Mouse (Mus musculus): ENCODE data around the gene Srp54b. TPM values are rescaled to one million over a fixed set of nuclear protein-coding genes. Genes with fewer than 3 reads are reported as not detected.
"Not testable (repeated sequence)": the region's sequence is repeated elsewhere in the genome, so short reads cannot be mapped to it uniquely, and the experiment has no call there.

Srp54b gene
- polyA plus RNA-seq, 1 experiment from 2014 or later, result 50.0 TPM

GRCm38 (mm10) chr12:55189127-55189526 is 34.2 kb downstream of the Srp54b start:
- H3K9me3 ChIP-seq (replicated peaks; ENCODE audit: low read length); H3K36me3 ChIP-seq (ENCODE audit: insufficient read depth, low read length); H3K4me3 ChIP-seq (replicated peaks; ENCODE audit: low read depth, low read length); H3K4me2 ChIP-seq (ENCODE audit: low read length); DNase-seq (ENCODE audit: low spot score); H3K4me1 ChIP-seq (replicated peaks; ENCODE audit: insufficient read depth, low read length); H3K9ac ChIP-seq (ENCODE audit: low read depth, low read length); H3K27ac ChIP-seq; ATAC-seq (replicated peaks; ENCODE audit: low FRiP score, low read depth); H3K27me3 ChIP-seq (ENCODE audit: insufficient read depth, low read length): not testable (repeated sequence)
- WGBS, result no CpG with 5 or more reads among the region's 5 CpGs

- not testable (repeated sequence) for H3K27ac ChIP-seq; H3K4me2 ChIP-seq (ENCODE audit: low read length); DNase-seq (ENCODE audit: low spot score); H3K4me1 ChIP-seq (replicated peaks; ENCODE audit: insufficient read depth, low read length); H3K9me3 ChIP-seq (replicated peaks; ENCODE audit: low read length); H3K4me3 ChIP-seq (replicated peaks; ENCODE audit: low read depth, low read length); H3K27me3 ChIP-seq (ENCODE audit: insufficient read depth, low read length); H3K36me3 ChIP-seq (ENCODE audit: insufficient read depth, low read length); H3K9ac ChIP-seq (ENCODE audit: low read depth, low read length)
- WGBS, result no CpG with 5 or more reads among the region's 40 CpGs
- ATAC-seq (replicated peaks; ENCODE audit: low FRiP score, low read depth), result peak; percentile 97
Measured at GRCm38 (mm10) chr12:55199306-55199705, 44.4 kb downstream of the Srp54b start, which contains the start of gene 1700047I17Rik2. Gene 1700047I17Rik2, plus strand, starts transcription at chr12:55199592.

GRCm38 (mm10) chr12:55199799-55200198 is 44.9 kb downstream of the Srp54b start:
- not testable (repeated sequence) for H3K9ac ChIP-seq (ENCODE audit: low read depth, low read length); H3K4me1 ChIP-seq (replicated peaks; ENCODE audit: insufficient read depth, low read length); H3K27ac ChIP-seq; H3K36me3 ChIP-seq (ENCODE audit: insufficient read depth, low read length); H3K4me2 ChIP-seq (ENCODE audit: low read length); H3K9me3 ChIP-seq (replicated peaks; ENCODE audit: low read length); DNase-seq (ENCODE audit: low spot score); H3K4me3 ChIP-seq (replicated peaks; ENCODE audit: low read depth, low read length); H3K27me3 ChIP-seq (ENCODE audit: insufficient read depth, low read length)
- peak; percentile 34 for ATAC-seq (replicated peaks; ENCODE audit: low FRiP score, low read depth)
- WGBS, result no CpG with 5 or more reads among the region's 18 CpGs

GRCm38 (mm10) chr12:55212944-55213343 is 58.0 kb downstream of the Srp54b start:
- not testable (repeated sequence) for DNase-seq (ENCODE audit: low spot score); H3K27ac ChIP-seq; H3K27me3 ChIP-seq (ENCODE audit: insufficient read depth, low read length); H3K9me3 ChIP-seq (replicated peaks; ENCODE audit: low read length); H3K4me2 ChIP-seq (ENCODE audit: low read length); H3K36me3 ChIP-seq (ENCODE audit: insufficient read depth, low read length); H3K4me3 ChIP-seq (replicated peaks; ENCODE audit: low read depth, low read length); H3K9ac ChIP-seq (ENCODE audit: low read depth, low read length); H3K4me1 ChIP-seq (replicated peaks; ENCODE audit: insufficient read depth, low read length); ATAC-seq (replicated peaks; ENCODE audit: low FRiP score, low read depth)
- no CpG with 5 or more reads among the region's 6 CpGs for WGBS

GRCm38 (mm10) chr12:55229626-55230519 is 75.0 kb downstream of the Srp54b start, which contains the start of gene Srp54c:
Gene Srp54c, plus strand, starts transcription at chr12:55230168.
- peak; percentile 96 for ATAC-seq (replicated peaks; ENCODE audit: low FRiP score, low read depth)
- H3K9ac ChIP-seq (ENCODE audit: low read depth, low read length), result 0 out of 2 replicates have a peak within 1 kb of the TSS, but pooled peaks have one; percentile 47
- not testable (repeated sequence) for H3K4me1 ChIP-seq (replicated peaks; ENCODE audit: insufficient read depth, low read length); H3K36me3 ChIP-seq (ENCODE audit: insufficient read depth, low read length); H3K4me2 ChIP-seq (ENCODE audit: low read length); DNase-seq (ENCODE audit: low spot score); H3K27ac ChIP-seq; H3K27me3 ChIP-seq (ENCODE audit: insufficient read depth, low read length); H3K9me3 ChIP-seq (replicated peaks; ENCODE audit: low read length)
- WGBS, result no CpG with 5 or more reads among the region's 57 CpGs
- 0 out of 2 replicates have a peak within 1 kb of the TSS, but pooled peaks have one; percentile 26 for H3K4me3 ChIP-seq (replicated peaks; ENCODE audit: low read depth, low read length)

- H3K9ac ChIP-seq (ENCODE audit: low read depth, low read length), result 0 out of 2 replicates have a peak overlapping the region, but pooled peaks have one; percentile 47
- not testable (repeated sequence) for H3K4me2 ChIP-seq (ENCODE audit: low read length); H3K9me3 ChIP-seq (replicated peaks; ENCODE audit: low read length); H3K27me3 ChIP-seq (ENCODE audit: insufficient read depth, low read length); H3K27ac ChIP-seq; H3K4me1 ChIP-seq (replicated peaks; ENCODE audit: insufficient read depth, low read length); DNase-seq (ENCODE audit: low spot score); H3K36me3 ChIP-seq (ENCODE audit: insufficient read depth, low read length); ATAC-seq (replicated peaks; ENCODE audit: low FRiP score, low read depth)
- 0 out of 2 replicates have a peak overlapping the region, but pooled peaks have one; percentile 26 for H3K4me3 ChIP-seq (replicated peaks; ENCODE audit: low read depth, low read length)
- WGBS, result 1% methylated on average over 10 of the region's 25 CpGs
Measured at GRCm38 (mm10) chr12:55230520-55230861, 75.6 kb downstream of the Srp54b start.

Other genes starting within 250 kb of the Srp54b start
- gene Gm20403, start 168.6 kb upstream of the Srp54b start, polyA plus RNA-seq (2015; fragmentation: Nextera tagmentation; extraction: Ambion mirVana), result not detected in 2 replicates
- 13.5 and 15.5 TPM in 2 replicates for gene Baz1a, start 140.8 kb upstream of the Srp54b start, polyA plus RNA-seq (2015; fragmentation: Nextera tagmentation; extraction: Ambion mirVana)
- 19.9 and 21.0 TPM in 2 replicates for gene 2700097O09Rik, start 75.0 kb upstream of the Srp54b start, polyA plus RNA-seq (2015; fragmentation: Nextera tagmentation; extraction: Ambion mirVana)
- gene Srp54a, start 74.8 kb upstream of the Srp54b start, polyA plus RNA-seq (2015; fragmentation: Nextera tagmentation; extraction: Ambion mirVana), result 137 and 157 TPM in 2 replicates
- 17.1 and 20.5 TPM in 2 replicates for gene Fam177a, start 30.6 kb upstream of the Srp54b start, polyA plus RNA-seq (2015; fragmentation: Nextera tagmentation; extraction: Ambion mirVana)
- gene 1700047I17Rik2, start 44.5 kb downstream of the Srp54b start, polyA plus RNA-seq (2015; fragmentation: Nextera tagmentation; extraction: Ambion mirVana), result 0.08 TPM in 1 of 2 replicates, not detected in the other
- 70.8 and 77.8 TPM in 2 replicates for gene Srp54c, start 75.1 kb downstream of the Srp54b start, polyA plus RNA-seq (2015; fragmentation: Nextera tagmentation; extraction: Ambion mirVana)
- 15.0 and 18.1 TPM in 2 replicates for gene 1110008L16Rik, start 144.5 kb downstream of the Srp54b start, polyA plus RNA-seq (2015; fragmentation: Nextera tagmentation; extraction: Ambion mirVana)
- gene Ppp2r3c, start 147.9 kb downstream of the Srp54b start, polyA plus RNA-seq (2015; fragmentation: Nextera tagmentation; extraction: Ambion mirVana), result 12.9 TPM in 2 replicates
- gene Psma6, start 229.1 kb downstream of the Srp54b start, polyA plus RNA-seq (2015; fragmentation: Nextera tagmentation; extraction: Ambion mirVana), result 415 and 419 TPM in 2 replicates

All from kidney, postnatal 0 days (tissue).